Mouse (Mus musculus) MEL (cell line): ENCODE data around the gene Miga2. TPM values are rescaled to one million over a fixed set of nuclear protein-coding genes. Genes with fewer than 3 reads are reported as not detected.
A peak's percentile ranks its signal among the peaks of the same experiment; 100 is the strongest.

Experiments used
- DNase-seq: peaks from one replicate; pipeline ENCODE4 v3.0.0; 2011; ENCODE audit warnings: low read depth, low spot score
- H3K27ac ChIP-seq: 2 replicates; pipeline ENCODE4 v1.5.1; 2012; ENCODE audit warnings: low read depth, mild to moderate bottlenecking, control low read depth, low read length, moderate library complexity; ENCODE audit not compliant: control insufficient read depth
- H3K27me3 ChIP-seq, 2 experiments: fragments of 150-350 bp in 1 of 2; sonication (generic) in 1 of 2; 2 replicates each; pipeline ENCODE4 v1.6.1; 2012; ENCODE audit warnings: low read length in 2 of 2, mild to moderate bottlenecking in 2 of 2, improper control_type of control experiment in 1 of 2, moderate library complexity in 1 of 2; ENCODE audit not compliant: insufficient read depth in 2 of 2, control insufficient read depth in 1 of 2
- H3K36me3 ChIP-seq, 2 experiments: 2 replicates each; pipeline ENCODE4 v1.6.1; 2012 to 2014; ENCODE audit warnings: low read length in 2 of 2, improper control_type of control experiment in 1 of 2, inconsistent platforms in 1 of 2, mild to moderate bottlenecking in 1 of 2; ENCODE audit not compliant: insufficient read depth in 2 of 2, control insufficient read depth in 1 of 2
- H3K4me1 ChIP-seq, 2 experiments: fragments of 150-350 bp in 1 of 2; sonication (generic) in 1 of 2; 2 replicates each; pipeline ENCODE4 v1.6.1; 2012; ENCODE audit warnings: low read length in 2 of 2, improper control_type of control experiment in 1 of 2, mild to moderate bottlenecking in 1 of 2; ENCODE audit not compliant: insufficient read depth in 2 of 2, control insufficient read depth in 1 of 2
- H3K4me3 ChIP-seq, 2 experiments: fragments of 150-350 bp in 1 of 2; sonication (generic) in 1 of 2; 2 replicates each; pipeline ENCODE4 v1.5.1; 2012; ENCODE audit warnings: low read depth in 2 of 2, low read length in 2 of 2, mild to moderate bottlenecking in 2 of 2, moderate library complexity in 2 of 2, control low read depth in 1 of 2, improper control_type of control experiment in 1 of 2; ENCODE audit not compliant: control insufficient read depth in 1 of 2, insufficient read depth in 1 of 2
- H3K79me2 ChIP-seq: 2 replicates; pipeline ENCODE4 v1.6.1; 2012; ENCODE audit warnings: mild to moderate bottlenecking, low read length, moderate library complexity; ENCODE audit not compliant: control insufficient read depth, poor library complexity, insufficient read depth
- H3K9ac ChIP-seq: 2 replicates; pipeline ENCODE4 v1.6.1; 2012; ENCODE audit warnings: low read depth, mild to moderate bottlenecking, control low read depth, low read length, moderate library complexity; ENCODE audit not compliant: control insufficient read depth, poor library complexity, severe bottlenecking
- H3K9me3 ChIP-seq: fragments of 150-350 bp; sonication (generic); replicated peaks from 2 replicates; pipeline ENCODE4 v1.6.1; 2012; ENCODE audit warnings: mild to moderate bottlenecking, low read length, improper control_type of control experiment, moderate library complexity; ENCODE audit not compliant: insufficient read depth
- BHLHE40 ChIP-seq: IDR thresholded peaks from 2 replicates; pipeline ENCODE4 v1.6.1; 2012; ENCODE audit warnings: low read depth, mild to moderate bottlenecking, inconsistent platforms, low read length, improper control_type of control experiment, borderline replicate concordance
- CHD2 ChIP-seq: IDR thresholded peaks from 2 replicates; pipeline ENCODE4 v1.6.1; 2011; ENCODE audit warnings: low read length, improper control_type of control experiment
- CTCF ChIP-seq, 3 experiments: IDR thresholded peaks in 2 of 3; conservative IDR thresholded peaks in 1 of 3; 2 replicates each; pipeline ENCODE4 v1.5.1; 2011 to 2012; ENCODE audit warnings: low read length in 3 of 3, low read depth in 2 of 3, mild to moderate bottlenecking in 2 of 3, improper control_type of control experiment in 1 of 3, inconsistent platforms in 1 of 3, mixed read lengths in 1 of 3, moderate library complexity in 1 of 3; ENCODE audit not compliant: control insufficient read depth in 1 of 3, insufficient read depth in 1 of 3, poor library complexity in 1 of 3, severe bottlenecking in 1 of 3
- ELF1 ChIP-seq: IDR thresholded peaks from 2 replicates; pipeline ENCODE4 v1.6.1; 2014; ENCODE audit warnings: low read depth, mild to moderate bottlenecking, inconsistent platforms, low read length, improper control_type of control experiment, moderate library complexity
- EP300 ChIP-seq, 2 experiments: IDR thresholded peaks; 2 replicates each; pipeline ENCODE4 v1.6.1; 2011; ENCODE audit warnings: improper control_type of control experiment in 2 of 2, low read length in 2 of 2, low read depth in 1 of 2, mild to moderate bottlenecking in 1 of 2
- GABPA ChIP-seq: IDR thresholded peaks from 2 replicates; pipeline ENCODE4 v1.6.1; 2012; ENCODE audit warnings: low read depth, mild to moderate bottlenecking, inconsistent platforms, low read length, improper control_type of control experiment, moderate library complexity
- JUND ChIP-seq: IDR thresholded peaks from 2 replicates; pipeline ENCODE4 v1.6.1; 2011; ENCODE audit warnings: low read depth, mild to moderate bottlenecking, improper control_type of control experiment, low read length
- MAFK ChIP-seq: IDR thresholded peaks from 2 replicates; pipeline ENCODE4 v1.6.1; 2011; ENCODE audit warnings: low read depth, mild to moderate bottlenecking, low read length, improper control_type of control experiment, borderline replicate concordance
- MEF2A ChIP-seq: IDR thresholded peaks from 2 replicates; pipeline ENCODE4 v1.6.1; 2014; ENCODE audit warnings: low read depth, mild to moderate bottlenecking, inconsistent platforms, low read length, improper control_type of control experiment; ENCODE audit not compliant: poor library complexity, insufficient replicate concordance, severe bottlenecking; ENCODE audit errors: extremely low read depth
- MXI1 ChIP-seq: IDR thresholded peaks from 2 replicates; pipeline ENCODE4 v1.6.1; 2011; ENCODE audit warnings: mild to moderate bottlenecking, low read depth, low read length, improper control_type of control experiment
- MYB ChIP-seq: IDR thresholded peaks from 2 replicates; pipeline ENCODE4 v1.6.1; 2011; ENCODE audit warnings: mild to moderate bottlenecking, low read depth, low read length, improper control_type of control experiment
- MYC ChIP-seq: IDR thresholded peaks from 2 replicates; pipeline ENCODE4 v1.6.1; 2011; ENCODE audit warnings: low read depth, mild to moderate bottlenecking, low read length, improper control_type of control experiment, moderate library complexity
- NRF1 ChIP-seq: IDR thresholded peaks from 2 replicates; pipeline ENCODE4 v1.6.1; 2014; ENCODE audit warnings: low read depth, mild to moderate bottlenecking, inconsistent platforms, low read length, improper control_type of control experiment, moderate library complexity; ENCODE audit not compliant: poor library complexity, insufficient read depth, severe bottlenecking
- POLR2A ChIP-seq, 2 experiments: IDR thresholded peaks; 2 replicates each; pipeline ENCODE4 v1.6.1; 2011 to 2012; ENCODE audit warnings: low read length in 2 of 2, mild to moderate bottlenecking in 2 of 2, control low read depth in 1 of 2, improper control_type of control experiment in 1 of 2, low read depth in 1 of 2, moderate library complexity in 1 of 2; ENCODE audit not compliant: control insufficient read depth in 1 of 2, insufficient read depth in 1 of 2, poor library complexity in 1 of 2
- POLR2AphosphoS2 ChIP-seq: IDR thresholded peaks from 2 replicates; pipeline ENCODE4 v1.6.1; 2011; ENCODE audit warnings: low read length, improper control_type of control experiment
- POLR2AphosphoS5 ChIP-seq: IDR thresholded peaks from 2 replicates; pipeline ENCODE4 v1.6.1; 2012; ENCODE audit warnings: low read depth, borderline replicate concordance, mild to moderate bottlenecking, inconsistent platforms, low read length, moderate library complexity, mixed read lengths
- RAD21 ChIP-seq: IDR thresholded peaks from 2 replicates; pipeline ENCODE4 v1.6.1; 2011; ENCODE audit warnings: mild to moderate bottlenecking, low read depth, low read length, improper control_type of control experiment
- RCOR1 ChIP-seq: IDR thresholded peaks from 2 replicates; pipeline ENCODE4 v1.6.1; 2012; ENCODE audit warnings: low read depth, mild to moderate bottlenecking, inconsistent platforms, low read length, improper control_type of control experiment
- SMC3 ChIP-seq: IDR thresholded peaks from 2 replicates; pipeline ENCODE4 v1.6.1; 2011; ENCODE audit warnings: low read depth, low read length, improper control_type of control experiment
- TBP ChIP-seq: IDR thresholded peaks from 2 replicates; pipeline ENCODE4 v1.8.0; 2011; ENCODE audit warnings: low read depth, low read length, improper control_type of control experiment
- TCF12 ChIP-seq: IDR thresholded peaks from 2 replicates; pipeline ENCODE4 v1.6.1; 2014; ENCODE audit warnings: low read depth, mild to moderate bottlenecking, inconsistent platforms, low read length, improper control_type of control experiment, moderate library complexity
- UBTF ChIP-seq: IDR thresholded peaks from 2 replicates; pipeline ENCODE4 v1.6.1; 2012; ENCODE audit warnings: low read depth, mild to moderate bottlenecking, inconsistent platforms, low read length, improper control_type of control experiment, moderate library complexity, borderline replicate concordance; ENCODE audit not compliant: insufficient read depth
- ZC3H11A ChIP-seq: IDR thresholded peaks from 2 replicates; pipeline ENCODE4 v1.6.1; 2012; ENCODE audit warnings: low read depth, mild to moderate bottlenecking, inconsistent platforms, low read length, improper control_type of control experiment
- polyA plus RNA-seq, 2 experiments: library from polyadenylated mRNA; stranded (reverse) in 1 of 2; unstranded in 1 of 2; fragments of >175 nt in 1 of 2; fragments of >200 nt in 1 of 2; gene quantifications; 2 replicates each; pipeline versions ENCODE4 v1.2.1 to v1.2.4; 2012; ENCODE audit warnings: low replicate concordance in 2 of 2, low read depth in 1 of 2; ENCODE audit not compliant: insufficient read length in 2 of 2, insufficient read depth in 1 of 2, missing spikeins in 1 of 2
- total RNA-seq: library from RNA; depleted of rRNA; stranded (reverse); fragments of 300-350 nt; gene quantifications from 2 replicates; pipeline ENCODE4 v1.2.3, GENCODE M21; 2012

The Miga2 gene
- total and polyA plus RNA-seq, 3 experiments = 20.3 to 25.8 TPM; not detected in 1

GRCm38 (mm10) chr2:30421432-30421831 is 57.4 kb downstream of the Miga2 start:
- no peak for DNase-seq
- Histone ChIP-seq H3K4me3 (no peak overlapping the region), H3K79me2 (peaks cover 55% of the 10 kb centered on the region), H3K36me3 (peaks cover 9 to 18% of the 10 kb centered on the region in 2 experiments), H3K9ac (no peak overlapping the region), H3K27me3 (no peaks in the 10 kb centered on the region), H3K4me1 (peaks cover 9 to 19% of the 10 kb centered on the region in 2 experiments; a peak in 3 of 4 replicates), H3K9me3 (no peaks in the 10 kb centered on the region), H3K27ac (no peak overlapping the region)
- TF ChIP-seq MAFK (no peak), EP300 (IDR thresholded peaks at IDR 0.05; ENCODE audit: low read depth in 1 of 2, low read length in 2 of 2) (no peak), CHD2 (no peak), BHLHE40 (no peak), TCF12 (no peak), JUND (no peak), RAD21 (no peak), CTCF (IDR thresholded peaks at IDR 0.05 in 2 of 3, conservative IDR thresholded peaks at IDR 0.05 in 1 of 3; ENCODE audit: control insufficient read depth in 1 of 3, insufficient read depth in 1 of 3, low read depth in 2 of 3, low read length in 3 of 3, poor library complexity in 1 of 3, severe bottlenecking in 1 of 3) (no peak)

- no peak overlapping the region for H3K27ac ChIP-seq
- H3K36me3 ChIP-seq = peaks cover 0 to 28% of the 10 kb centered on the region in 2 experiments; a peak in 2 of 4 replicates
- no peak overlapping the region for H3K4me3 ChIP-seq
- no peaks in the 10 kb centered on the region for H3K4me1 ChIP-seq
- no peaks in the 10 kb centered on the region for H3K27me3 ChIP-seq
- no peak overlapping the region for H3K9ac ChIP-seq
- no peaks in the 10 kb centered on the region for H3K9me3 ChIP-seq
- DNase-seq = peak; percentile 21
- TF ChIP-seq GABPA = no peak
- no peak for TF ChIP-seq MXI1
- TF ChIP-seq TBP = no peak
- no peak for TF ChIP-seq TCF12
- no peak for TF ChIP-seq MYB
- TF ChIP-seq ZC3H11A = no peak
- TF ChIP-seq RCOR1 = no peak
- TF ChIP-seq POLR2AphosphoS2 = no peak
- no peak for TF ChIP-seq ELF1
- no peak for TF ChIP-seq UBTF
- no peak for TF ChIP-seq MYC
- TF ChIP-seq CHD2 = no peak
- TF ChIP-seq POLR2A (IDR thresholded peaks at IDR 0.05; ENCODE audit: control insufficient read depth in 1 of 2, insufficient read depth in 1 of 2, low read depth in 1 of 2, low read length in 2 of 2, poor library complexity in 1 of 2) = no peak
- TF ChIP-seq POLR2AphosphoS5 = no peak
- no peak for TF ChIP-seq NRF1
- TF ChIP-seq MEF2A = no peak
- no peak for TF ChIP-seq SMC3
- H3K79me2 ChIP-seq = no peaks in the 10 kb centered on the region
Measured at GRCm38 (mm10) chr2:30429156-30429555, 65.1 kb downstream of the Miga2 start.
